Mouse (Mus musculus) liver, postnatal 0 days (tissue): ENCODE measurements at regions not wholly inside any gene's neighbourhood (a gene's known extent, or its start where the extent isn't known, plus 50 kb on each side); places are given as distances from the start of the nearest gene placed in this dataset.

Source experiments
- ATAC-seq: fragments of 200-750 bp; cut with Nextera tagmentation; 2 replicates; pipeline ENCODE4 v1.8.0; 2017; ENCODE audit warnings: mild to moderate bottlenecking, moderate library complexity
- DNase-seq: peaks from one replicate; pipeline ENCODE4 v3.0.0-alpha.2; 2016
- H3K27ac ChIP-seq: fragments of 300-500 bp; sonication (generic); 2 replicates; pipeline ENCODE4 v1.5.1; 2014; ENCODE audit warnings: antibody characterized with exemption, moderate library complexity, mild to moderate bottlenecking, low read depth
- H3K27me3 ChIP-seq: fragments of 300-500 bp; sonication (generic); 2 replicates; pipeline ENCODE4 v1.6.1; 2014; ENCODE audit warnings: low read length, control low read depth, mixed read lengths; ENCODE audit not compliant: insufficient read depth
- H3K36me3 ChIP-seq: fragments of 300-500 bp; sonication (generic); replicated peaks from 2 replicates; pipeline ENCODE4 v1.6.1; 2014; ENCODE audit warnings: mild to moderate bottlenecking, control low read depth, low read length, moderate library complexity, mixed read lengths; ENCODE audit not compliant: insufficient read depth
- H3K4me1 ChIP-seq: fragments of 300-500 bp; sonication (generic); 2 replicates; pipeline ENCODE4 v1.6.1; 2014; ENCODE audit warnings: antibody characterized with exemption, mild to moderate bottlenecking, control low read depth; ENCODE audit not compliant: insufficient read depth
- H3K4me2 ChIP-seq: fragments of 300-500 bp; sonication (generic); 2 replicates; pipeline ENCODE4 v1.6.1; 2014; ENCODE audit warnings: low read depth, mild to moderate bottlenecking, low read length, moderate library complexity, mixed read lengths
- H3K4me3 ChIP-seq: fragments of 300-500 bp; sonication (generic); 2 replicates; pipeline ENCODE4 v1.5.1; 2014; ENCODE audit warnings: low read depth, low read length
- H3K9ac ChIP-seq: fragments of 300-500 bp; sonication (generic); replicated peaks from 2 replicates; pipeline ENCODE4 v1.6.1; 2014; ENCODE audit warnings: mild to moderate bottlenecking, moderate library complexity
- H3K9me3 ChIP-seq: fragments of 300-500 bp; sonication (generic); 2 replicates; pipeline ENCODE4 v1.6.1; 2016; ENCODE audit warnings: mild to moderate bottlenecking, control low read depth, low read length, mixed read lengths
- CTCF ChIP-seq: sonication (generic); IDR thresholded peaks from 2 replicates; pipeline ENCODE4 v1.5.1; 2016; ENCODE audit warnings: antibody characterized with exemption, low read depth
- EP300 ChIP-seq: IDR thresholded peaks from 2 replicates; pipeline ENCODE4 v1.6.1; 2016; ENCODE audit warnings: antibody characterized with exemption, low read depth, mild to moderate bottlenecking
- WGBS: fragments of 180-500 bp; shearing (Covaris S2); extraction: QIAGEN DNeasy Blood & Tissue Kit; methylation state at CpG from one replicate; pipeline ENCODE4 v1.1.7; 2014; ENCODE audit not compliant: insufficient replicate concordance; 5-methylcytosine and 5-hydroxymethylcytosine counted together

GRCm38 (mm10) chr12:54450369-54450768, 206.0 kb downstream of the Sptssa start:
- WGBS, result 64% methylated on average over 10 of the region's 10 CpGs
- Histone ChIP-seq H3K4me2 (no peak overlapping the region), H3K27me3 (no peaks in the 10 kb centered on the region), H3K4me3 (no peak overlapping the region), H3K9ac (no peak overlapping the region), H3K9me3 (no peaks in the 10 kb centered on the region), H3K27ac (no peak overlapping the region), H3K36me3 (no peaks in the 10 kb centered on the region), H3K4me1 (peaks cover 5% of the 10 kb centered on the region)
- TF ChIP-seq CTCF (no peak), EP300 (no peak)
- ATAC-seq, result no peak
- DNase-seq, result no peak

GRCm38 (mm10) chr12:54448221-54448620, 208.2 kb downstream of the Sptssa start:
- no peak overlapping the region for H3K4me3 ChIP-seq
- ATAC-seq (no peak), DNase-seq (no peak)
- no peak overlapping the region for H3K27ac ChIP-seq
- H3K4me2 ChIP-seq, result no peak overlapping the region
- no peaks in the 10 kb centered on the region for H3K27me3 ChIP-seq
- H3K9me3 ChIP-seq, result no peaks in the 10 kb centered on the region
- H3K4me1 ChIP-seq, result peaks cover 4% of the 10 kb centered on the region
- H3K36me3 ChIP-seq, result no peaks in the 10 kb centered on the region
- H3K9ac ChIP-seq, result no peak overlapping the region
- no peak for TF ChIP-seq CTCF
- TF ChIP-seq EP300, result no peak
- 29% methylated on average over 2 of the region's 2 CpGs for WGBS

GRCm38 (mm10) chr12:54447354-54447753, 209.0 kb downstream of the Sptssa start:
- no peak overlapping the region for H3K4me3 ChIP-seq
- TF ChIP-seq CTCF (no peak), EP300 (no peak)
- DNase-seq (no peak), ATAC-seq (no peak)
- H3K4me1 ChIP-seq, result no peaks in the 10 kb centered on the region; the same call in 1 of the 2 replicates
- H3K4me2 ChIP-seq, result no peak overlapping the region
- H3K27ac ChIP-seq, result no peak overlapping the region
- no peaks in the 10 kb centered on the region for H3K36me3 ChIP-seq
- no peaks in the 10 kb centered on the region for H3K27me3 ChIP-seq
- WGBS, result 64% methylated on average over 3 of the region's 3 CpGs
- no peaks in the 10 kb centered on the region for H3K9me3 ChIP-seq
- no peak overlapping the region for H3K9ac ChIP-seq

- Histone ChIP-seq H3K27me3 (no peaks in the 10 kb centered on the region), H3K4me3 (no peak overlapping the region), H3K36me3 (no peaks in the 10 kb centered on the region), H3K27ac (no peak overlapping the region), H3K9ac (no peak overlapping the region), H3K4me2 (no peak overlapping the region), H3K9me3 (no peaks in the 10 kb centered on the region), H3K4me1 (no peaks in the 10 kb centered on the region; the same call in 1 of the 2 replicates)
- 73% methylated on average over 7 of the region's 7 CpGs for WGBS
- no peak for DNase-seq
- no peak for TF ChIP-seq CTCF
- TF ChIP-seq EP300, result no peak
- ATAC-seq, result no peak
Measured at GRCm38 (mm10) chr12:54446356-54446755, 210.0 kb downstream of the Sptssa start.

- Histone ChIP-seq H3K27ac (no peak overlapping the region), H3K9ac (no peak overlapping the region), H3K36me3 (no peaks in the 10 kb centered on the region), H3K9me3 (no peaks in the 10 kb centered on the region), H3K4me1 (no peaks in the 10 kb centered on the region; the same call in 1 of the 2 replicates), H3K4me3 (no peak overlapping the region), H3K27me3 (no peaks in the 10 kb centered on the region), H3K4me2 (no peak overlapping the region)
- TF ChIP-seq EP300 (no peak), CTCF (no peak)
- WGBS, result 43% methylated on average over 4 of the region's 4 CpGs
- DNase-seq (no peak), ATAC-seq (no peak)
Measured at GRCm38 (mm10) chr12:54444416-54444815, 212.0 kb downstream of the Sptssa start.

GRCm38 (mm10) chr12:54443285-54443684, 213.1 kb downstream of the Sptssa start:
- no peaks in the 10 kb centered on the region for H3K9me3 ChIP-seq
- no peak overlapping the region for H3K4me2 ChIP-seq
- TF ChIP-seq CTCF (no peak), EP300 (no peak)
- DNase-seq, result no peak
- no peak overlapping the region for H3K4me3 ChIP-seq
- WGBS, result 39% methylated on average over 2 of the region's 2 CpGs
- ATAC-seq, result no peak
- no peaks in the 10 kb centered on the region for H3K36me3 ChIP-seq
- H3K27ac ChIP-seq, result no peak overlapping the region
- no peak overlapping the region for H3K9ac ChIP-seq
- no peaks in the 10 kb centered on the region; the same call in 1 of the 2 replicates for H3K4me1 ChIP-seq
- H3K27me3 ChIP-seq, result no peaks in the 10 kb centered on the region

- H3K27me3 ChIP-seq, result no peaks in the 10 kb centered on the region
- H3K4me1 ChIP-seq, result no peaks in the 10 kb centered on the region; the same call in 1 of the 2 replicates
- 79% methylated on average over 11 of the region's 11 CpGs for WGBS
- no peak overlapping the region for H3K4me3 ChIP-seq
- no peak overlapping the region for H3K9ac ChIP-seq
- TF ChIP-seq CTCF (no peak), EP300 (no peak)
- H3K9me3 ChIP-seq, result no peaks in the 10 kb centered on the region
- no peak overlapping the region for H3K27ac ChIP-seq
- ATAC-seq (no peak), DNase-seq (no peak)
- H3K4me2 ChIP-seq, result no peak overlapping the region
- H3K36me3 ChIP-seq, result no peaks in the 10 kb centered on the region
Measured at GRCm38 (mm10) chr12:54442408-54442807, 214.0 kb downstream of the Sptssa start.
